Mouse (Mus musculus) adrenal gland, postnatal 4 days (tissue): ENCODE measurements around the gene Vmn1r180. TPM values are rescaled to one million over a fixed set of nuclear protein-coding genes. Genes with fewer than 3 reads are reported as not detected.
"Not testable (repeated sequence)": the region's sequence is repeated elsewhere in the genome, so short reads cannot be mapped to it uniquely, and the experiment has no call there.

Experiments used
- DNase-seq, 2 experiments: peaks; one replicate each; pipeline ENCODE4 v3.0.0; 2021 to 2022; ENCODE audit warnings: low spot score in 2 of 2, mixed read lengths in 2 of 2
- long read RNA-seq, 2 experiments: library from polyadenylated mRNA; stranded (forward); transcript quantifications; one replicate each; pipeline ENCODE4 v2.0.0; 2021
- total RNA-seq, 2 experiments: library from RNA; stranded (reverse); gene quantifications; 2 replicates each; pipeline ENCODE4 v1.2.3; 2021

The Vmn1r180 gene
- not detected for total RNA-seq
- long read RNA-seq, experiment 1, result 0 reads
- long read RNA-seq, experiment 2, result 0 reads

DNA sequence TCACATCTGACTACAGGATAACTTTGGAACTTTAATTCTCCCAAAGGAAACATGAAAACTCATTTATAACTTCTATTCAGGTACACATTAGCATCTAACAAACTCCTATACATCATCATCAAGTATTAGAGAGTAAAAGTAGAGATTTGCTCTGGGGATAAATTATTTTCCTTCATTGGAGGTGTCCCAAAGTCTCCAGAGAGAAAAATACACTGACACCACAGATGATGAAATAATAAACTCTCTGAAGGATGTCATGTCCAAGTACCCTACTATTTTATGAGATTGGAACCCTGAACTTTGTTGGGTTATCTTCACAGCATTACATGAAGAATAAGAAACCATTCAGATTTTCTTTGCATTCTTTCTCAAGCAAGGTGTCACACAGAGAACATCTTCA is at the start of gene Vmn1r180:
Gene Vmn1r180 (plus strand): TSS at position 301 of the 400 bp plus-strand sequence.
- no peak for DNase-seq

DNA sequence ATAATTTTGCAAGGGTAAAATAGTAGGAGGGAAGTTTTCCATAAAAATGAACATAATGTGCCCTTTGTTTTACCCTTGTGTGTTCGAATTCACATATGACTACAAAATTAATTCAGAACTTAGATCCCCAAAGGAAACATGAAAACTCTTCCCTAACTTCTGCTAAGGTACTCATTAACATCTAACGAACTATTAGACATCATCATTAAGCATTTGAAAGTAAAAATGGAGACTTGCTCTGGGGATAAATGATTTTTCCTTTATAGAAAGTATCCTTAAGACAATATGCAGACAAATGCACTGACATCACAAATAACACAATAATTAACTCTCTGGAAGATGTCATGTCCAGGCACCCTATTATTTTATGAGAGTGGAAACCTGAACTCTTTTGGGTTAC is 23.8 kb upstream of the Vmn1r180 start, which contains the start of gene Vmn1r179:
Gene Vmn1r179 (plus strand): TSS at position 301 of the 400 bp plus-strand sequence.
- no peak for DNase-seq

DNA sequence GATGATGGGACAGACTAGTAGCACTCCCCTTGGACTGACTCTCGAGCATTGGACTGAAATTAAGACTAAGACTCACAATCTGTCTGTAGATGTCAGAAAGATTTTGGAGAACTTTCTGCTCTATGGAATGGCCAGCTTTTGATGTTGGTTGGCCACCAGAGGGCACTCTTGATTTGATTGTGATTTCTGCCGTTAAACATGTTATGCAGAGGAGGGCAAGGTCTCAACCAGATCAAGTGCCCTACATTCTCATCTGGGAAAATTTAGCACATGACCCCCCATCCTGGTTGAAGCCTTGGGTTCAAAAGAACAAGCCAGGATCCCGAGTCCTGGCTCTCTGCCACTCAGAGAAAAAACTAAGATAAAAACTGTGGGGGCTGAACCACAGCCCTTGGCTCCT is 17.6 kb downstream of the Vmn1r180 start:
- not testable (repeated sequence) for DNase-seq

DNA sequence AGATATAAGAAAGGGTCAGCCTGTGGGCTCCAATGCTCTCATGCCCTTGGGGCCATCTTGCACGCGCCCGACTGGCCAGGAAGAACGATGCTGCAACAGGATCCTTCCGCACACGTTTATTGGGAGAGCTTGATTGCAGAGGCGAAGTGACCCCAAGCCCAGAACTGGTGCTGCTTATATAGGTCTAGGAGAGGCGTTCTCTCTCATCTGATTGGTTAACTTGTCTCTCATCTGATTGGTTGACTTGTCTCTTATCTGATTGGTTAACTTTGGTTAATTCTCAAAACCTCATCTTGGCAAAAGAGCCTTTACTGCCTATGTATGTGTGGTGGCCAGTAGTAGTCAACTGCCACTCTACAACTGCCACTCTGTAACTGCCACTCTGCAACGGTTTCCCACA is 23.9 kb downstream of the Vmn1r180 start, which contains the start of gene Vmn1r181:
Gene Vmn1r181 (plus strand): TSS at position 301 of the 400 bp plus-strand sequence.
- not testable (repeated sequence) for DNase-seq

DNA sequence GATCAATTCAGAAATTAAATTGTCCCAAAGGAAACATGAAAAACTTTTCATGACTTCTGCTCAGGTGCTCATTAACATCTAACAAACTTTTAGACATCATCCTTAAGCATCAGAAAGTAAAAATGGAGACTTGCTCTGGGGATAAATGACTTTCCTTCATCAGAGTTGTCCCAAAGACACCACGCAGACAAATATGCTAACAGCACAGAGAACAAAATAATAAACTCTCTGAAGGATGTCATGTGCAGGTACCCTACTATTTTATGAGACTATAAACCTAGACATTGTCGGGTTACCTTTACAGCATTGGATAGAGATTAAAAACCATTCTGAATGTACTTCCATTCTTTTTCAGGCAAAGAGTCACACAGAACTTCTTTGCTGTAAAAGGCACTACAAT is 51.0 kb downstream of the Vmn1r180 start, which contains the start of gene V1rd19:
Gene V1rd19 (plus strand): TSS at position 301 of the 400 bp plus-strand sequence.
- no peak for DNase-seq

Other genes starting within 250 kb of the Vmn1r180 start
- not detected for gene Vmn1r173, start 249.9 kb upstream of the Vmn1r180 start, total RNA-seq
- gene Vmn1r174, start 198.4 kb upstream of the Vmn1r180 start, total RNA-seq, result not detected
- not detected for gene Vmn1r175, start 140.0 kb upstream of the Vmn1r180 start, total RNA-seq
- gene Vmn1r176, start 113.3 kb upstream of the Vmn1r180 start, total RNA-seq, result not detected
- not detected for gene Vmn1r177, start 84.2 kb upstream of the Vmn1r180 start, total RNA-seq
- gene Vmn1r178, start 58.6 kb upstream of the Vmn1r180 start, total RNA-seq, result not detected
- not detected for gene Vmn1r179, start 23.7 kb upstream of the Vmn1r180 start, total RNA-seq
- not detected for gene Vmn1r181, start 24.0 kb downstream of the Vmn1r180 start, total RNA-seq
- gene V1rd19, start 51.1 kb downstream of the Vmn1r180 start, total RNA-seq, result not detected
- gene Vmn1r183, start 102.6 kb downstream of the Vmn1r180 start, total RNA-seq, result not detected
- gene Zfp180, start 131.3 kb downstream of the Vmn1r180 start, total RNA-seq, result 10 to 100 TPM; 19.9 to 20.8 TPM
- 1 to 10 TPM; 6.0 TPM for gene Zfp112, start 161.7 kb downstream of the Vmn1r180 start, total RNA-seq
- gene Zfp235, start 183.5 kb downstream of the Vmn1r180 start, total RNA-seq, result 10 to 100 TPM; 12.4 to 12.8 TPM
- gene Zfp114, start 224.4 kb downstream of the Vmn1r180 start, total RNA-seq, result 1 to 10 TPM; 1.6 to 1.7 TPM